Mouse (Mus musculus) heart, postnatal 10 days (tissue): ENCODE data around the gene Tjp2. TPM values are rescaled to one million over a fixed set of nuclear protein-coding genes. Genes with fewer than 3 reads are reported as not detected.
"Not testable (repeated sequence)": the region's sequence is repeated elsewhere in the genome, so short reads cannot be mapped to it uniquely, and the experiment has no call there.

Experiments used
- DNase-seq, 2 experiments: peaks; one replicate each; pipeline ENCODE4 v3.0.0; 2021
- intact Hi-C: fragments of 180-260 bp; cut with DNase I; formaldehyde crosslinking; loops from one replicate; pipeline ENCODE4 v1.15.1; 2025
- total RNA-seq, 2 experiments: library from RNA; stranded (reverse); gene quantifications; 2 replicates each; pipeline ENCODE4 v1.2.3; 2021

The Tjp2 gene
- total RNA-seq, 2 experiments from 2014 or later: 28.3 to 33.3 TPM

DNA sequence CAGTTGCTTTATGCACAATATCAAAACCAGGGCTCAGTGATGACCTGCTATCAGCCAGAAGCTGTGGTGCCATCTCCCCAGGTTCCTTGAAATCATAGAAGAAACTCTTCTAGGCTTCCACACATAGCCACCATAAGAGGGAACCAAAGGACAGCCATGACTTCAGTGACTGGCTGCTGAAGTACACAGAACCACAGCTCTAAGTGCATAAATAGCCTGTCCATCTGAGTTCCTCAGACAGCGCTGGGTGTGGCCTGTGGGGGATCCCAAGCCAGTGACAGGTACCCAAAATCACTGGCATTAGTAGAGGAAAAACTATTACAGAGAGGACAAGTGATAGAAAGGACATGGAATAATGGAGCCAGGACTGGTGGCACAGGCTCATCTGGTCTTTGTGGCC lies 37.5 kb downstream of the Tjp2 start:
- intact Hi-C loops, DNase-seq: not testable (repeated sequence)

DNA sequence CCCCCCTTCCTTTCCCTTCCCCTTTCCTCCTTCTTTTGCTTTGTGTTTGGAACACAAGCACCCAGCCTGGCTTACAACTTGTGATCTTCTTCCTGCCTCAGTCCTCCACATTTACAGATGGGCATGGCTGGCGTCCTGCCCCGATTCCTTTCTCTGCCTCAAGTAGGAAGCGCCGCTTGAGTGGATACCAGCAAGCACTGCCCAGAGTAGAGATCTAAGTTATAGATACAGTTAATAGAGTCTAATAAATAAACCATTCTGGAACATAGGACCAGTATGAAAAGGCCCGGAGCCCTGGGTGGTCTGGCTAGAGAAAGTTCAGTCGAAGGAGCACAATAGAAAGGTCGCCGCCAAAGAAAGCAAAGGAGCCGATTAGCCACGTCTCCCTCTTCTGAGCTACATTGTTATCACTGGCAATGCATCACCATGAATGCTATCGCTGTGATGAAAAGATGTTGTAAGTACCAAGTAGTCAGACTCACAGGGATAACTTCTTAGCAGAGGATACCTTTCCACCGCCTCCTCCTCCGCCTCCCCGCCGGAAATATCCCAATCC lies 41.1 kb downstream of the Tjp2 start:
- DNase-seq: no peak
- intact Hi-C loops: no loop called here

DNA sequence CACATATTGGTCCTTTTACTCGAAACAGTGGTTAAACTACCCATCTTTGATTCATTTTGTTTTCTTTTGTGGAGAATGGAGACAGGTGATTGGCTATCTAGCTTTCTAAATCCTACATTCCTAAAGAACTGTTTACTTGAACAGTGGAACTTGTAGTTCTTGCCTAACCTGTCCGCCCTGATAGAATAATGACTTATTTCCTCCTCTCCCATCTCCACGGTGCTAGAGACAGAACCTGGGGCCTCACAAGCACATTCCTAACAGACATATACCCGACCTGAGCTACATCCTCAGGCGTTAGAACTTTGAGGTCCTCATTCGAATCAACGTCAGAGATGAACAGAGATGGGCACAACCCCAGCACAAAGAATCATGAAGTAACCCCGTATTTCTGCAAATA lies 44.4 kb downstream of the Tjp2 start:
- intact Hi-C loops: no loop called here
- DNase-seq: no peak

DNA sequence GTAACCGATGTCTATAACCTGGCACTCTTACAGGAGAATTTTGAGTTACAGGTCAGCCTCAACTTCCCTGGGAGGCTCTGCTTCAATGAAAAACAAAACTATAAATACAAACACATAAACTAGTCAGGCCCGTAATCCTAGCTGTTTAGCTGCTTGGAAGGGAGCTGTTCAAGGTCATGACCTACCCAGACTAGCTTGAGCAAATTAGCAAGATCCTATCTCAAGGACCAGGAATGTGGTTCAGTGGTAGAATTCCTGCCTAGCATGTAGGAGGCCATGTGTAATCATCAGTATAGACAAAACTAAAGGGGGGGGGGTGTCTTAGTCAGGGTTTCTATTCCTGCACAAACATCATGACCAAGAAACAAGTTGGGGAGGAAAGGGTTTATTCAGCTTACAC lies 46.7 kb downstream of the Tjp2 start:
- intact Hi-C loops: no loop called here

DNA sequence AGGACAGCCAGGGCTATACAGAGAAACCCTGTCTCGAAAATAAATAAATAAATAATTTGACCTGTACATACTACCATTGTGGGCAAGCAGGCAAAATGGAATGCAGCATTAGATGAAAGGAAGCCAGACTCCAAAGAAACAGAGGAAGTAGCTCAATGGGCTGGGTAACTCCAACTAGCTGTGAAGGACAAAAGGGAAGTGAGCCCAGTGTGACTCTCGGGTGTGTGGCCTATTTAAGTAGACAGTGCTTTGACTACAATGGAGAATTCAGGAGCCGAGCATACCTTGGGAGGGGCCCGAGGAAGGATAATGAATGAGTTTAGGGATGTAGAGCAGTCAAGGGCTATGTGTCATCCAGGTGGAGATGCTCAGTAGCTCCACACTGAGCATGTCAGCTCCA lies 48.1 kb downstream of the Tjp2 start:
- no peak for DNase-seq
- intact Hi-C loops: no loop called here

More for the DNA sequence above, 46.7 kb downstream of the Tjp2 start:
- DNase-seq: no peak

DNA sequence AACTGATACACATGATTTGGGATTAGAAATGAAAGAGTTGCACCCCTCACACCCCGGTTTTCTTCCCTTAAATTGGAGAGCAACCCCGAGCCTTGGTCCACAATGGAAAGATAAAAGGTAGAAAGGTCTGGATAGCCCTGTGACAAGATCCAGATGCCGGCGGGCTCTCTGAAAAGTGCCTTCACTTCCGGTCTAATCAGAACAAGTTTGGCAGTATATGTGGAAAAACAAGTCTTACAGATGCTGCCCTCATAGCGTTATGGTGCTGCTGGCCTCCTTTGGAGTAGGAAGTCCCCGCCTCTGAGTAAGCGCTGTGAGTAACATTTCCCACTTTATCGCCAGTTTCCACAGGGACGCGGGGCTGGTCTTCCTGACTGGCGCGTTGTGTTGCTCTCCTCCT lies 49.9 kb downstream of the Tjp2 start:
- intact Hi-C loops: no loop called here
- DNase-seq: peak; percentile 54 to 57

DNA sequence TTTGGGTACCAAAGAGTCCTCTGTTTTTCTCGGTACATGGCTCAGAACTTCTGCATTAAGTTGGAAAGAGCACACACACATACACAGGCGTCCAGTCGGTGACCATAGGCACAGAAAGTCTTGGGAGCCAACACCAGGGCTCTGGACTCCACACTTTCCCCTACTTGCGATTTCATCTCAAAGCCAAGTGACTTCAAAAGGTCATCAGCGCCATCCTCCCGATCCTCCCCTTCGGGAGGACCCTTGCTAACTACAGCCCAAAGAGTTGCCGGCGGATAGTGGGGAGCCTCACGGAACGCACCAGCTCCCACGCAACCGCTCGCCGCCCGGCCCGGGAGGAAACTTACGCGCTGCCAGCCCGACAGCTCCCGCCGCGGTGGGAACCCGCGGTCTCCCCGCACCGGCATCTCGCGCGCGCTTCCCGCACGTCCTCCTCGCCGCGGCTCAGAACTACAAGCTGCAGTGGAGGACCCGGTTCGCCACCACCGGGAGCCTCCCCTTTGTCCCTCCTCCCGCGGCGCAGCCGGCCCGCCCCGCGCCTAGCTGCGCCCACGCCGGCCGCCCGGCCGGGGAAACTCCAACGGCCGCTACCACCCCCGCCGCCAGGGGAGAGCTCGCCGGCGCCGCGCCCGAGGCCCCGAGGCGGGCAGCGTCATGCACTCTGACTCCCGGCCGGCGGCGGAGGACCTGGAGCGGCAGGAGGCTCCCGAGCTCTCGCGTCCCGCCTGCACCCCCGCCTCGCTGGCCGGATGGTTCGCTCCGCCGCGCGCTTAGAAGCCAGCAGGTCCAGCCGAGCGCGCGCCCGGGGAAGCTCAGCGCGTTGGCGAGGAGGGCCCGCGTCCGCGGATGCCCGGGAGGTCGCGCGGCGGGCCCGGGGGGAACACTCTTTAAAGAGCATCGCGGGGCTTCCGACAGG lies 51.0 kb downstream of the Tjp2 start:
- intact Hi-C loops: no loop called here
- peak; percentile 95 to 96 for DNase-seq

DNA sequence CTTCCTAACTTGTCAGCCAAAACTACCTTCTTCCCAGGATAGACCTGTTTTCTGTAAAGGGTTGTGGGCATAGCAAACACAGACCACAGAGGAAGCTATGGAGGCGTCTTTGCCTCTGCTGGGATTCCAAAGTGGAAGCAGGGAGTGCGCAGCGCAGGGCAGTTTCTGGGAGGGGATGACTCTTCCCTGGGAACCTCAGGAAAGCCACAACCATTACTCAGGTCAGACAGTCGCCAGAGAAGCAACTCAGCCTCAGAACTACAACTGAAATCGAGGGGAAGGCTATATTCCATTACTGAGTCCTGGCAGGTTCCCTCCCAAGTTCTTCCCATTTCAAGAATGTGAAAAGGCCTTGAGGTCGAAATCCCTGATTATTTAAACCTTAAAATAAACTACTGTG lies 51.8 kb downstream of the Tjp2 start:
- intact Hi-C loops: no loop called here
- no peak for DNase-seq

DNA sequence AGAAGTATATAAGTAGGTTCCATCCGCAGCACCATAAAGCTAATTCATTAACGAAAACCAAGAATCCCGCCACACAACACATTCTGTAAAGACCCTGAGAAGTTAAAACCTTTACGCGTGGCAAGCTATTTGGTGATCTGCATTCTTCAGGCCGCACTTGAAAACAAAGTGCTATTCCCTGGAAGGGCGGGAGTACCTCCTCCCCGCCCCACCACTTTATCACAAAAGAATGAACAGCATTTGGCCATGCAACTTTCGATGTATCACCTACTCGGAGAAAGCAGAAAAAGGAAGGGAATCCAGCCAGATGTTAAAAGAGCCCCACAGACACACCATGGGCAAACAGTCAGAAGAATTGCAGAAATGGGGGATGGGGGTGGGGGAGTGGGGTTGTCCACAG lies 56.3 kb downstream of the Tjp2 start:
- DNase-seq: no peak
- intact Hi-C loops: loop anchor here (5.0 kb wide), 1 partner anchor 54 kb away; no protein-coding TSS in a partner anchor

DNA sequence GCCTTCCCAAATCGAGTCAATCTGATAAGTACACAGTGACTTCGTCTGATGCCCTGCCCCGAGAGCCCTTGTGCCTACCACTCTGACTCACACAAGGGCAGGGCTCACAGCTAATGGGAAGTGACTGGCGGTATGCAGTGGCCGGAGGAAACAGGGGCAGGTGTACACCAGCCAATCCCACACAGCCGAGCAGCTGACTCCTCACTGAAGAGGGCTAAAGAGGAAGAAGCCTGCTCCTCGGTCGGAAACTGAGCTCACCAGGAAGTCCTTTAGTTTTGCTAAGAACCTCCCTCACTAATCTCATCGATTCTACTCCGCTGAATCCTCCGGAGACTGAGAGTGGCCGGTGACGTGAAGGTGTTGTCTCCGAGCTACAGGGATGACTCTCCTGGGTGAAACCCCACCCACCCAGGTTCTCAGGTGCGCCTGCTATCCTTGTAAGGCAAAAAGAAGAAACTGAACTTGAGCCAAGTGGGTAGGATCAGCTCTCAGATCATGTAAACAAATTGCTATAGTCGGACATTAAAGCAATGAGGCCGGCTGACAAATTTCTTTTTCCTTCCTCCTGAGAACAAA lies 58.2 kb downstream of the Tjp2 start:
- intact Hi-C loops: loop anchor here (5.0 kb wide), 1 partner anchor 56 kb away; no protein-coding TSS in a partner anchor
- DNase-seq: peak; percentile 53 to 54

DNA sequence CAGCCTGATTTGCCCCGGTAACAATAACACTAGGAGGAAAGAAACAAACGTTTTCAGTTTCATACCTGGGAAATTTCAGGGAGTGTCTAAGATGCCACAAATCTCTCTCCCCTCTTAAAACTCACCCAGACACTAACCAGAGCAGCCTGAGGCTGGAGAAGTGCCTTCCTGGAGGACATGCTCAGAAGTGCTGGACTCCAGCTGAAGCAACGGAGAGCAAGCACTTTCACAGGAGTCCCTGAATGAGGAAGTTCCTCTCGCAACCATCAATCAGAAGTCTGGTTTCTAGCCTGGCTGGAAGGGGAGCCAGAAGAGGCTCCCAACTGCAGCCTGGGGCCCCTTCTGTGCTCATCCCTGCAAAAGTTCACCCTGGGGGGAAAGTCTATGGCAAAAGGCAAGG lies 60.9 kb downstream of the Tjp2 start:
- no peak for DNase-seq
- intact Hi-C loops: no loop called here

DNA sequence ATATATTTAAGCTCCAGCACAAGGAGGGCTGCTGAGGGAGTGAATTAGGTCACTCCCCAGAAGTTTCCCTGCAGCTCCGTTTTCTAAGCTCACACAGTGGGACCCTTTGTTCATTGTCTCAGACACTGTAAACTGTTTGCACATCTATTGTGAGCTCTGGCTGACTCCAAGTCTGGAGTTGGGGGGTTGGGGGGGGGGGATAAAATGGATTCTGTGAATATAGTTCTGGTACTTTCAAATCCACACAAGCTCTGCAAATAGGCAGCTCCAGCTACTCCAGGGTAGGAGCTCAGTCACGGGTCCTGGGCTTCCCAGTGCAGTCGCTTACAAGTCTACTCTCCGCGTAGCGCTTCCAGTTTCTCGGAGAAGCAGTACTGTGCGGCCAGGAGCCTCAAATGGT lies 64.4 kb downstream of the Tjp2 start:
- intact Hi-C loops: no loop called here
- no peak for DNase-seq

DNA sequence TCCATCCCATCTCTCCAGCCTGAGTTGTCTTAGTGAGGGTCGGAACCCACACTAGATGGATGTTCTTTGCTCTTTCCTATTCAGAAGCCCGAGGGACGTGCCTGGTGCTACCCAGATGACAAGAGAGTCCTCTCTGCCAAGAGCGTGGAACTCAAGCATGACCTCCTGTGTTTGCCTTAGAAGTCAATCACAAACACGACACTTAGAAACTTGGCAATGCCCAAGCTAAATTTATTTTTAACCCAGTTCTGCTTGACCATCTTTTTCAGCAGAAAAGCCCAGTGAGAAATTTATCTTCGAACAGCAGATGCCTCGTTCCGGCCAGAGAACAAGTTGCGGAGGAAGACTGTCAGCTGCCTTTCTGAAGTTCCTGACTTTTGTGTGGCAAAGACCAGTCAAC lies 65.1 kb downstream of the Tjp2 start:
- intact Hi-C loops: no loop called here
- DNase-seq: peak; percentile 58 to 67

DNA sequence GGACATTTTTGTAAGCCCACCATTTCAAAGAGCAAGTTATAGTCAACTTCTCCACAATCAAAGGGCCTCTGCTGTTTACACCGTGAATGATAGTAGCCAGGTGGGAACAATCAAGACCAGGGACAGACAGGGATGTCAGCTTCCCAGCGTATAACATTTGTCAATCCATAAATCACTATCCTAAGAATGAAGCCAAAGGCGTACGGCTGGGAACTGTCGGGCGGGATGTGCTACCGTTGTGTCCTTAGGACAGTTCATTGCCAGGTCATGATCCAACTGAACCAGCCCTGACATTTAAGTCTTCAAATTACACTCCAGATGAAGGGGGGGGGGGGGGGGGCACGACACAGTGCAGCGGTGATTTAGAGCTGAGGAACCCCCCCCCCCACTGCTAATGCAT lies 65.5 kb downstream of the Tjp2 start:
- no peak for DNase-seq
- intact Hi-C loops: no loop called here

DNA sequence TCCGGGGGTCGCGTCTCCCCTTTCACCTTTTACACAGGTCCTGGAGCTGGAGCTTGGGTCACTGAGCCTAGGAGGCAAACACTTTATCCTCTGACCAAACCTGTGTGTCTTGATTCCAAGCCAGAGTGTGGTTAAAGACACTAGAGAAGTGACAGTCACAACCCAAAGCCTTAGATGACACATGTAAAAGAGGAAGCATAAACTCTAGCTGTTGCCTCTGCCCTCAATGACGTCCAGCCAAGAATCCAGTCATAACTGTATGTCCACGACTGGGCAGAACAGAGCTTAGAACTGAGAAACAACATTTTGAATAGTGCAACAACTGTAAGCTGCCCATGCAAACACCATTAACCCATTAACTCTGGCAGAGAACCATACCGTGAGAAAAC lies 68.8 kb downstream of the Tjp2 start:
- intact Hi-C loops: no loop called here

DNA sequence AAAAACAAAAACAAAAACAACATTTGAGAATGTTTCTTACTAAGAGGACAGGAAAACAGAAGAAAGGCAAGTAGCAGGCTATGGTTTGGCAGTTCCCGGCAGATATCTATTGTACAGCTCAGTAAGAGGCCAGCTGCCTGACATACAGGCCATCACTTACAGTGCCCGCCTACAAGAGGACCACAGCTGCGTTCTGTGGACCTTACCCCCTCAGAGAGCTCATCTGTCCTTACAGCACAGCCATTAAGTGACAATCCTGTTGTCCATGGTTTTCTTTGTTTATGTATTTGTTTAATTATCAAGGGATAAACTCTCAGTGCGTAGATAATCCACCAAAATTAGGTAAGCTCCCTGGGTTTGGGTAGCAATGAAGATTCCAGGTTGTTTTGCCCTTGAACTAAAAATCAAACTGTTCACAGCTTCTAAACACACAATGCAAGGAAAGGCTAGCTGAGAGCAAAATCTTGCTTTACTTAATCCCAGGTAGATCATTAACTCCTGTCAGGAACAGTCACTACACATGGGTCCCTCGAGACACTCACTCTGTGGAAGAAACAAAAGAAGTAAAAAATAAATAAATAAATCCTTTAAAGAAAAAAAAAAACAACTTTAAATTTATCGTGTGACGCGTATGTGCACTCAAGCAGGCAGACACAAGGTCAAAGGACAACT lies 69.3 kb downstream of the Tjp2 start:
- intact Hi-C loops: no loop called here
- no peak for DNase-seq

More for the DNA sequence above, 68.8 kb downstream of the Tjp2 start:
- no peak for DNase-seq

DNA sequence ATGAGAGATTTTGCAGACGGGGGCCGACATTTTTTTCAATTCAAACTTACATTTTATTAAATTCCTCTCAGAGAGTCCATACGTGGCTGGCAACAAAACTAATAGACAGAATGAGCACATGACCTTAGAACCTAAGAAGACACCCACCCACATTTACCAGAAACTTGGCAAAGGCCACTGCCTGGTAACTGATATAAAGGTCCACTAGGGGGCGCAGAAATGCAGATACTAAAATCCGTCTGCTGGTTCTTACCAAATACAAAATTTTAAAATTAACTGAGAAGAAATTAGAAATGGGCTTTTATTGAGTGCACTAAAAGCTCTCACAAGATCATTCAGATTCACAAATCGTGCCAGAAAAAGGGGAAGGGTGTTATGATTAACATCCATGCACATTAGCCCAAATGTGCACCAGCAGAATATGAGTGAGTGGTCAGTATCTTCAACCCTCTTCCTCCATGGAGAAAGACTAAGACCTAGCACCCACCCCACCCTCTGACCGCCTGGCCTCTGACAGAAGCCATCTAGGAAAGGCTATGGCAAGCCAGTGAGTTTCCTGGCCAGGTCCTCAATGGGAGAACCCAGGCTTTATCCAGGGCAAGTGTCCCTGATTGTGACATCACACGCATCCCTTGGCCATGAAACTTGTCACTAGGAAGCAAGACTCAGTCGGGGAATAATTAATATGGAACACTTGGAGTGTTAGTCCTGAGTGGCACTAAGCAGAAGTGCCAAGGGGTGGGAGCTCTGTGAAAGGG lies 71.4 kb downstream of the Tjp2 start:
- peak; percentile 49 to 72 for DNase-seq
- intact Hi-C loops: loop anchor here (2.0 kb wide), 1 partner anchor 111 kb away; no protein-coding TSS in a partner anchor

DNA sequence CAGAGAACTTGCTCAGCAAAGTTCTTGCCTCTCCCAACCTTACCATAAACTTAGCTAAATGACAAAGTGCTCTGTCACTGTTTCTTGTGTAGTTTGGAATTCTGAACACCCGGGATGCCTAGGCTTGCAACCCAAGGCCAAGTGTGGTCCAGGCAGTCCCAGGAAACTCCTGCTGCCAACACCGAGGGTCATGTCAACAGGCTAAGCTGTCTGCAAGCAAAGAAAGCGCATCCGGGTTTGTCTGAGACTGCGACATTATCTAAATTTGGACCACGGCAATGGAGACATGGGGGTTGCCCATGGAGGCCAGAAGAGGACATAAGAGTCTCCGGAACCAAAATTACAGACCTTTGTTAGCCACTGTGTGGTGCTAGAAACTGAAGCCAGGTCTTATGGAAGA lies 80.8 kb downstream of the Tjp2 start:
- intact Hi-C loops: no loop called here

DNA sequence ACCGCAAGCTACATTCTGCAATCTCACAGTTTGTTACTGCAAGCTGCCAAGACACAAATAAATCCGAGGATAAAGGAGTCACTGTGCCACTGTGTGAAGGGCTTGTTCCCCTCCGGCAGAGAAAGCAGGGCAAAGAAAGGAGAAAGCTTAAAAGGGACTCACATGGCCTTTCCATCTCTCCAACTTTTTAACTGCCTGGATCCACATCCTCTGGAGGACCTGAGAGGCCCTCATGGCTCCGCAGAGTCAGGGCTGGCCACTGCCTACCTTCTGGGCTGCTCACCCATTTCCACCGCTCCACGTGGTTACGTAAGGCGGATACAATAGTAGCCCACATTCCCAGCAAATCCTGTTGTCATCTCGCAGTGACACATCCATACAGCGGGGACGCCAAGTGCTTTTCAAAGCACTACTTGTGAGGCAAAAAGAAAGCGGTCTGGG lies 82.2 kb downstream of the Tjp2 start:
- no peak for DNase-seq
- intact Hi-C loops: no loop called here

More for the DNA sequence above, 80.8 kb downstream of the Tjp2 start:
- peak; percentile 52 to 63 for DNase-seq

DNA sequence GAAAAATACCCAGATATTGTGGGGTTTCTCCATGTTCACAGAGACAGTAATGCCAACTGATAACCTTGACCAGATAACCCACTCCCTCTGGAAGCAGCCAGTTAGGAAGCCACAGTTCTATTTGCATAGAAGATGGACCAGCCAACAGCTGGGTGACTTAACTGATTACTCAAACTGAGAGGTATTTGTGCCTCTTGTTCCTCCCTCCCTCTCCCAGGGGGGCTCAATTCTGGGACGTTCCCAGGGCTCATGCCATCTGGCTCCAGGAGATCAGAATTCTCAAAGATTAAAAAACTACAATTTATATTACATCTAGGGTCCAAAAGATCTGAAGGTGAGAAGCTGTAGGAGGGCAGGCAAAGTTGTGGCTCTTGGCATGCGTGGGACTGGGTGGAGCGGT lies 84.5 kb downstream of the Tjp2 start:
- DNase-seq: peak in 1 of 2 experiments; percentile 28

More for the DNA sequence above, 84.5 kb downstream of the Tjp2 start:
- intact Hi-C loops: no loop called here
